Mouse (Mus musculus) lung, embryonic 16.5 days (tissue): Measurements from ENCODE around the gene Sdhc. TPM values are rescaled to one million over a fixed set of nuclear protein-coding genes. Genes with fewer than 3 reads are reported as not detected.
A peak's percentile ranks its signal among the peaks of the same experiment; 100 is the strongest.

Source experiments
- ATAC-seq: fragments of 200-750 bp; cut with Nextera tagmentation; 2 replicates; pipeline ENCODE4 v1.8.0; 2017; ENCODE audit warnings: low read depth, mild to moderate bottlenecking, moderate library complexity
- H3K27ac ChIP-seq: fragments of 300-500 bp; sonication (generic); 2 replicates; pipeline ENCODE4 v1.5.1; 2014; ENCODE audit warnings: mild to moderate bottlenecking, control low read depth, low read length
- H3K27me3 ChIP-seq: fragments of 300-500 bp; sonication (generic); 2 replicates; pipeline ENCODE4 v1.6.1; 2014; ENCODE audit warnings: low read depth, low read length, mixed read lengths; ENCODE audit not compliant: control insufficient read depth, insufficient read depth
- H3K36me3 ChIP-seq: fragments of 300-500 bp; sonication (generic); 2 replicates; pipeline ENCODE4 v1.6.1; 2014; ENCODE audit warnings: low read length; ENCODE audit not compliant: control insufficient read depth, insufficient read depth
- H3K4me1 ChIP-seq: fragments of 300-500 bp; sonication (generic); replicated peaks from 2 replicates; pipeline ENCODE4 v1.6.1; 2014; ENCODE audit warnings: low read length, mixed read lengths; ENCODE audit not compliant: control insufficient read depth, insufficient read depth
- H3K4me2 ChIP-seq: fragments of 300-500 bp; sonication (generic); 2 replicates; pipeline ENCODE4 v1.6.1; 2014; ENCODE audit warnings: low read depth, low read length, control low read depth
- H3K4me3 ChIP-seq: fragments of 300-500 bp; sonication (generic); 2 replicates; pipeline ENCODE4 v1.5.1; 2014; ENCODE audit warnings: mild to moderate bottlenecking, low read length, control low read depth
- H3K9ac ChIP-seq: fragments of 300-500 bp; sonication (generic); 2 replicates; pipeline ENCODE4 v1.6.1; 2014; ENCODE audit warnings: low read length, control low read depth
- H3K9me3 ChIP-seq: fragments of 300-500 bp; sonication (generic); 2 replicates; pipeline ENCODE4 v1.6.1; 2016; ENCODE audit warnings: low read length; ENCODE audit not compliant: control insufficient read depth
- WGBS: fragments of 180-500 bp; shearing (Covaris S2); extraction: QIAGEN DNeasy Blood & Tissue Kit; methylation state at CpG from one replicate; pipeline ENCODE4 v1.1.7; 2014; 5-methylcytosine and 5-hydroxymethylcytosine counted together
- polyA plus RNA-seq: library from polyadenylated mRNA; unstranded; fragments of >200 nt; fragmentation: Nextera tagmentation; extraction: Ambion mirVana; gene quantifications from 2 replicates; pipeline ENCODE4 v1.2.1, GENCODE M21; 2015

Sdhc gene
- polyA plus RNA-seq, 1 experiment from 2014 or later: 285 TPM

DNA sequence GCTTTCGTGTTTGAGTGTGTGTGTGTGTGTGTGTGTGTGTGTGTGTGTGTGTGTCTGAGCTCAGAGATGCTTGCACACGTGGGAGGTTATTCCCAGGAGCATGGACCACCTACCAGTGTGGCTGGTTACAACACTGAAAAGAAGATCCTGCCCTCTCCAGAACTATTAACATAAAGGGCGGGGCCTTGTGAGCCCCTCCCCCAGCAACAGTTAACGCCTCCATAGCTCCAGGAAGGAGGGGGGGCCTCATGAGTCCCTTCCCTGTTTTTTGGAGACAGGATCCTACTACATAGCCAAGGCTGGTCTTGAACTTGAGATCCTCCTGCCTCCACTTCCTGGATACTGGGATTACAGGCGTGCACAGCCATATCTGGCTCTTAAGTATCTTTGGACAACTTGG, 28.6 kb downstream of the Sdhc start:
- Histone ChIP-seq H3K9me3 (no peaks in the 10 kb centered on the region), H3K36me3 (no peaks in the 10 kb centered on the region), H3K4me3 (no peak overlapping the region), H3K27ac (no peak overlapping the region), H3K4me1 (no peaks in the 10 kb centered on the region), H3K4me2 (no peak overlapping the region), H3K9ac (no peak overlapping the region), H3K27me3 (no peaks in the 10 kb centered on the region)
- no peak for ATAC-seq
- WGBS: 44% methylated on average over 5 of the region's 5 CpGs

- no peak overlapping the region for H3K4me2 ChIP-seq
- no peak overlapping the region for H3K9ac ChIP-seq
- H3K4me3 ChIP-seq: no peak overlapping the region
- no peaks in the 10 kb centered on the region for H3K9me3 ChIP-seq
- H3K4me1 ChIP-seq: no peaks in the 10 kb centered on the region
- no peaks in the 10 kb centered on the region for H3K36me3 ChIP-seq
- no peak for ATAC-seq
- no peak overlapping the region for H3K27ac ChIP-seq
- no peaks in the 10 kb centered on the region for H3K27me3 ChIP-seq
- 33% methylated on average over 3 of the region's 3 CpGs for WGBS
These were observed 29.5 kb downstream of the Sdhc start for GRCm38 (mm10) chr1:171120893-171121292.

- Histone ChIP-seq H3K27ac (no peak overlapping the region), H3K4me3 (no peak overlapping the region), H3K36me3 (no peaks in the 10 kb centered on the region), H3K27me3 (no peaks in the 10 kb centered on the region), H3K9me3 (no peaks in the 10 kb centered on the region), H3K9ac (no peak overlapping the region), H3K4me2 (no peak overlapping the region), H3K4me1 (no peaks in the 10 kb centered on the region; the same call in 1 of the 2 replicates)
- WGBS: 83% methylated on average over 14 of the region's 14 CpGs
- ATAC-seq: no peak
These were observed 31.0 kb downstream of the Sdhc start for GRCm38 (mm10) chr1:171119405-171119804.

- no peaks in the 10 kb centered on the region; the same call in 1 of the 2 replicates for H3K4me1 ChIP-seq
- no peaks in the 10 kb centered on the region for H3K36me3 ChIP-seq
- H3K9me3 ChIP-seq: no peaks in the 10 kb centered on the region
- no peak overlapping the region for H3K27ac ChIP-seq
- no peak overlapping the region for H3K9ac ChIP-seq
- WGBS: 78% methylated on average over 5 of the region's 5 CpGs
- no peak overlapping the region for H3K4me2 ChIP-seq
- no peak for ATAC-seq
- H3K27me3 ChIP-seq: no peaks in the 10 kb centered on the region
- no peak overlapping the region for H3K4me3 ChIP-seq
These were observed 31.4 kb downstream of the Sdhc start for GRCm38 (mm10) chr1:171118996-171119395.

GRCm38 (mm10) chr1:171118269-171118684, 32.1 kb downstream of the Sdhc start:
- Histone ChIP-seq H3K4me2 (no peak overlapping the region), H3K9me3 (no peaks in the 10 kb centered on the region), H3K9ac (no peak overlapping the region), H3K4me1 (peaks cover 3% of the 10 kb centered on the region), H3K27ac (no peak overlapping the region), H3K36me3 (no peaks in the 10 kb centered on the region), H3K4me3 (no peak overlapping the region), H3K27me3 (no peaks in the 10 kb centered on the region)
- WGBS: 8% methylated on average over 4 of the region's 4 CpGs
- no peak for ATAC-seq

DNA sequence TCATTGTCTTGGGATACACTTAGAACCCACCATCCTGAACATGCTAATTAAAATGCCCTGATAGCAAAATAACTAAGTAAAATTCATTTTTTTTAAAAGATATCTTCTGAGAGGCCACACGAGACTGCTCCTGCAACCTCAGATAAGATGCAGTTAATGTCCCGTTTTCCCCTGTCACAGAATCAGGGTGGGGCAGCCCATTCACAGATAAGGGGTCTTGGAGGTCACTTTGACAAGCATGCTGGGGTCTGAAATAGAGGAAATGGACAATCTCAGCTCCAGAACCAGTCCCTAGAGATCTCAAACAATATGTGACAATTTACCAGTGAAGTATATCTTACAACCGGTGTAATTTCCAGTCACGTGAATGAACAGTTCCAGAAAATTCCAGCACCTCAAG, 34.1 kb downstream of the Sdhc start:
- no peak for ATAC-seq
- H3K4me2 ChIP-seq: no peak overlapping the region
- H3K27ac ChIP-seq: no peak overlapping the region
- H3K27me3 ChIP-seq: no peaks in the 10 kb centered on the region
- H3K4me3 ChIP-seq: no peak overlapping the region
- H3K4me1 ChIP-seq: peaks cover 7% of the 10 kb centered on the region
- H3K36me3 ChIP-seq: no peaks in the 10 kb centered on the region
- 42% methylated on average over 4 of the region's 4 CpGs for WGBS
- no peaks in the 10 kb centered on the region for H3K9me3 ChIP-seq
- no peak overlapping the region for H3K9ac ChIP-seq

DNA sequence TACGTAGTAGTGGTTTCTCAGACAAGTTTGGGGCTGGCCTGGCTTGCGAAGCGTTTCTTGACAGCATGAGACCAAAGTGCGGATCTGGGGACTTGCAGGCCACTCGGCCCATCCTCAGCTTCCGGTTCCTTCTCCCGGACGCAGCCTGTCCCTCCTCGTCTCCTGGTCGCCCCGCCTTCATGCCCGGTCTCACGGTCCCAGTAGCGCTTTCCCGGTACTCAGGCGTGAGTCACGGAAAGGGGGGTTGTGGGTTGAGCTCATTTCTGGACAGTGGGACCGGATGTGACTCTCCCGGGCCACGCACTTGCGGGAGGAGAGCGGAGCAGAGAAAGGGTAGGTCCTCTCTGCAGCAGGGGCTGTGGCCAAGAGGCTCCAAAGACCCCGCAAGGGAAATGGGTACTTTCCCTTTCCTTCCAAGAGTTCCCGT, 36.5 kb downstream of the Sdhc start, which contains the start of gene Cfap126:
Gene Cfap126, plus strand, starts transcription at position 46 of the 427 bp plus-strand sequence.
- peak within 1 kb of the TSS; percentile 89 for H3K27ac ChIP-seq
- H3K4me3 ChIP-seq: peak within 1 kb of the TSS; percentile 55
- peak within 1 kb of the TSS; percentile 75 for H3K9ac ChIP-seq
- no peaks in the 10 kb centered on the region for H3K9me3 ChIP-seq
- whole genome bisulfite sequencing: under 1% methylated on average over 23 of the region's 24 CpGs
- H3K36me3 ChIP-seq: no peaks in the 10 kb centered on the region
- peaks cover 10% of the 10 kb centered on the region for H3K4me1 ChIP-seq
- no peaks in the 10 kb centered on the region for H3K27me3 ChIP-seq
- H3K4me2 ChIP-seq: peak within 1 kb of the TSS; percentile 69
- ATAC-seq: peak; percentile 46

- Histone ChIP-seq H3K9ac (no peak overlapping the region), H3K4me1 (peaks cover 10% of the 10 kb centered on the region), H3K27me3 (no peaks in the 10 kb centered on the region), H3K4me2 (no peak overlapping the region; the same call in 1 of the 2 replicates), H3K9me3 (no peaks in the 10 kb centered on the region), H3K36me3 (no peaks in the 10 kb centered on the region), H3K27ac (no peak overlapping the region), H3K4me3 (no peak overlapping the region)
- ATAC-seq: no peak
- WGBS: 71% methylated on average over 4 of the region's 4 CpGs
These were observed 37.4 kb downstream of the Sdhc start for GRCm38 (mm10) chr1:171112986-171113385.

DNA sequence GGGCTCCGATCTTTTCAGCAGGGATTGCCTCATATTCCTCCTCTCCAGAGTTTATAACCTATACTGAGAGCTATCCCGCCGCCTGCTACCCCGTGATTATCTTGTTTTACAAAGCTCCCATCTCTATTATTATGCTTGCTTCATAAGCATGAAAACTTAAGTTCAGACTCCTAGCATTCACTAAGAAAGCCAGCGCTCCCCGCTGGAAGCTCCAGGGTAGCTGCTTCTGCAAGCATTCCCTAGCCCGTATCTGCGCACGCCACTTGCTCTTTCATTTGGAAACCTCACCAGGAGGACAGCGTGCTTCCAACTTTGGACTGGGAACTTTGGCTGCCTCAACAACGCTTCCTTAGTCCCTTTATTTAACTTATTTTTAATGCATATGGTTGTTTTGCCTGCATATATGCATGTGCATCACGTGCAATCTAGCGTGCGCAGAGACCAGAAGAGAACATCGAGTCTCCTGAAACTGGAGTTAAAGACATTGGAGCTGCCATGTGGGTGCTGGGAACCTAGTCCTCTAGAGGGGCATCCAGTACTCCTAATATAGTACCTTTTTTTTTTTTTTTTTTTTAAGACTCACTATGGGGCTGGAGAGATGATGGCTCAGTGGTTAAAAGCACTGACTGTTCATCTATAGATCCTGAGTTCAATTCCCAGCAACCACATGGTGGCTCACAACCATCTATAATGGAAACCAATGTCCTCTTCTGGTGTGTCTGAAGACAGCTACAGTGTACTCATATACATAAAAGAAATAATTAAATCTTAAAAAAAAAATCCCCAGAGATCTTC, 38.4 kb downstream of the Sdhc start:
- Histone ChIP-seq H3K9me3 (no peaks in the 10 kb centered on the region), H3K36me3 (no peaks in the 10 kb centered on the region), H3K27me3 (no peaks in the 10 kb centered on the region), H3K9ac (peak overlapping the region; percentile 53), H3K4me3 (peak overlapping the region; percentile 58), H3K27ac (peak overlapping the region; percentile 70), H3K4me2 (peak overlapping the region; percentile 58), H3K4me1 (peaks cover 10% of the 10 kb centered on the region)
- peak; percentile 8; the same call in 1 of the 2 replicates for ATAC-seq
- 4% methylated on average over 15 of the region's 15 CpGs for WGBS
